Mouse (Mus musculus): ENCODE results near the gene Mrpl45.

- no peak for TF ChIP-seq CTCF (IDR thresholded peaks at IDR 0.05; ENCODE audit: borderline replicate concordance, insufficient read depth, low read depth, low read length)
- TF ChIP-seq POLR2A (IDR thresholded peaks at IDR 0.05; ENCODE audit: borderline replicate concordance, insufficient read depth, low read length) = no peak
These were observed 47.1 kb downstream of the Mrpl45 start for GRCm38 (mm10) chr11:97362649-97362942.
